Mouse (Mus musculus) ES-Bruce4 (cell line): ENCODE measurements around the gene Akap2.

Experiments used
- CTCF ChIP-seq: IDR thresholded peaks from one replicate; pipeline ENCODE4 v1.8.1; 2011; ENCODE audit warnings: low read depth, low read length
- EP300 ChIP-seq: IDR thresholded peaks from 2 replicates; pipeline ENCODE4 v1.6.1; 2011; ENCODE audit warnings: low read depth, low read length; ENCODE audit not compliant: insufficient read depth

- TF ChIP-seq EP300 (no peak), CTCF (no peak)
Observed at GRCm38 (mm10) chr4:57813576-57813945, 96.1 kb downstream of the Akap2 start.
